Mouse (Mus musculus) myocyte (in vitro differentiated cells): ENCODE data around the gene Atp8b4.

Source experiments
- MAX ChIP-seq: IDR thresholded peaks from one replicate; pipeline ENCODE4 v1.6.1; 2011; ENCODE audit warnings: low read depth, mild to moderate bottlenecking, control low read depth
- MYOD1 ChIP-seq, 3 experiments: IDR thresholded peaks; one replicate each; pipeline ENCODE4 v1.6.1; 2011; ENCODE audit warnings: control low read depth in 2 of 3, low read depth in 2 of 3, mild to moderate bottlenecking in 2 of 3, moderate library complexity in 1 of 3; ENCODE audit not compliant: insufficient read length in 2 of 3, control insufficient read depth in 1 of 3
- POLR2A ChIP-seq: IDR thresholded peaks from one replicate; pipeline ENCODE4 v1.6.1; 2011; ENCODE audit warnings: low read depth, mild to moderate bottlenecking, control low read depth, moderate library complexity; ENCODE audit not compliant: insufficient read length
- POLR2AphosphoS2 ChIP-seq: IDR thresholded peaks from one replicate; pipeline ENCODE4 v1.6.1; 2011; ENCODE audit warnings: low read depth, control low read depth; ENCODE audit not compliant: insufficient read length
- TCF12 ChIP-seq: IDR thresholded peaks from one replicate; pipeline ENCODE4 v1.6.1; 2011; ENCODE audit warnings: mild to moderate bottlenecking, control low read depth; ENCODE audit not compliant: poor library complexity, insufficient read depth, severe bottlenecking
- TCF3 ChIP-seq: IDR thresholded peaks from one replicate; pipeline ENCODE4 v1.6.1; 2011; ENCODE audit warnings: low read depth, control low read depth; ENCODE audit not compliant: insufficient read length

DNA sequence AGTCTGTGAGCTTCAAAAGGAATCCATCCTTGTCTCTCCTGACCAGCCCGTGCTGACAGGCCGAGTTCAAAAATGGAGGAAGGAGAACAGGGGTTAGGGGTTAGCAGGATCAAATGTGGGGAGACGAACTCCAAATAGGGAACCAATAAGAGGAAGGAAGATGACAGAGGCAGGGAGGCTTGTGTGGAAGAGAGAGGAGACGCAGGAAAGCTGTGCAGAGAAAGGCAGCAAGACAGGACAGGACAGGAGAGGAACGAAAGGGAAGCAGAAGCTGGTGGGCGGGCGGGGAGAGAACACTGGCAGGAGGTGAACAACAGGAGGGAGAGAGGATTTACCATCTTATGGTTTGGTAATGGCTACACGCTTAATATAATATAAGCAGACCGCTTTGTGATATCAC is 3.6 kb downstream of the Atp8b4 start:
- TF ChIP-seq MYOD1 (IDR thresholded peaks at IDR 0.05; ENCODE audit: control insufficient read depth in 1 of 3, insufficient read length in 2 of 3, low read depth in 2 of 3) (no peak), POLR2AphosphoS2 (no peak), TCF3 (no peak), MAX (no peak), TCF12 (no peak), POLR2A (no peak)
